Mouse (Mus musculus) cerebellum, adult 11-12 months (tissue): Measurements from ENCODE around the gene Olfr1033.
"Not testable (repeated sequence)": the region's sequence is repeated elsewhere in the genome, so short reads cannot be mapped to it uniquely, and the experiment has no call there.

ENCODE experiments used
- DNase-seq: peaks from one replicate; pipeline ENCODE4 v3.0.0; 2022

The Olfr1033 gene

GRCm38 (mm10) chr2:86020406-86020805 is at the start of gene Olfr1033:
TSS of gene Olfr1033 (plus strand) at chr2:86020633.
- DNase-seq = not testable (repeated sequence)

DNA sequence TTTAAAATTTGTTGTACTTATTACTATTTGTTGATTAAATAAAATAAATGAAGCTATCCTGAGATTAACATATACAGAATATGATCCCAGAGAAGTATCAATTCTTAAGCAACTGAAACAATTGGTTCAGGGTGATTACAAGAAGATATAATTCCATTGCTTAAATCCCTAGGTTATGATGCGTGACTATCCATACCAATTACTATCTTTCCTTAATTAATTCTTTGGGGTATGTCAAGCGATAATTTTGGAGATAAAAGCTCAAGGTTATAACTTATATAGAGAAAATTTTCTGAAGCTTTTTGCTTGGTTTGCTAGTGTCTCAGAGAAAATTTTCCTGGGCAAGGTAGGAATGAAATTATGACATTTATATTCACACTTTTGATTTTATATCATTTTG is 46.8 kb upstream of the Olfr1033 start, which contains the start of gene Olfr1029:
Gene Olfr1029, plus strand, starts transcription at position 301 of the 400 bp plus-strand sequence.
- DNase-seq = no peak

DNA sequence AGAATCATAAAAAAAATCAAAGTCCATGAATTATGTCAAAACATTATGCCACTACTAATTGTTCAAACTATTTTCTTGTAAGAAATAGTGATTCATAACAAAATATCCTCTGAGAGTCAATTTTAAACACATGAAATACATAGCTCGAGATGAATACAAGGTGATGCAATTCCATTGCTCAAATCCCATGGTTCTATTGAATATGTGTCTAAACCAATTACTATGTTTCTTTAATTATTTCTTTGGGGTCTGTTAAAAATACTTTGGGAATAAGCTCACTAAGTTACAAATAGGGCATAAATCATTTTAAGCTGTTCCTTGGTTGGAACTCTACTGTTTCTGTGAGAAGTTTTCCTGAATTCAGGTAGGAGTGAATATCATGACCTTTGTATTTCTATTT is 41.5 kb upstream of the Olfr1033 start, which contains the start of gene Olfr1030:
Gene Olfr1030, plus strand, starts transcription at position 301 of the 400 bp plus-strand sequence.
- DNase-seq = no peak

DNA sequence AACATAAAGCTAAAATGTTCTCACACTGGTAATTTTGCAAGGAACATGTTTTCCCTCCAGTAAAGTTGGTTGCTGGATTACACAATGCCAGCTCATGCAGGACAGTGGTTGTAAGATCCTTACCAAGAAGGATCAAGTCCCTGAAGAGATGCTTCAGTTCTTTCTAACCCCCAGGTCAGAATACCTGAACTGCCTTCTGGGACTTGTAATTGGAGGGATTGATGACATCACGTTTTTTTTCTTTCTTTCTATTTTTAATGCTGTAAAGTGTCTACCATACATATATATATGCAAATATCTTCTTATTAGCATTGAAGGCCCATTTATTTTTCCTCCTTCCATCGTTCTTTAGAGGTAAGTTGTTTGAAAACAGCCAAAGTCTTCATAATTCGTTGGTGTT is 30.4 kb upstream of the Olfr1033 start, which contains the start of gene Olfr1031:
Gene Olfr1031, plus strand, starts transcription at position 301 of the 400 bp plus-strand sequence.
- no peak for DNase-seq

DNA sequence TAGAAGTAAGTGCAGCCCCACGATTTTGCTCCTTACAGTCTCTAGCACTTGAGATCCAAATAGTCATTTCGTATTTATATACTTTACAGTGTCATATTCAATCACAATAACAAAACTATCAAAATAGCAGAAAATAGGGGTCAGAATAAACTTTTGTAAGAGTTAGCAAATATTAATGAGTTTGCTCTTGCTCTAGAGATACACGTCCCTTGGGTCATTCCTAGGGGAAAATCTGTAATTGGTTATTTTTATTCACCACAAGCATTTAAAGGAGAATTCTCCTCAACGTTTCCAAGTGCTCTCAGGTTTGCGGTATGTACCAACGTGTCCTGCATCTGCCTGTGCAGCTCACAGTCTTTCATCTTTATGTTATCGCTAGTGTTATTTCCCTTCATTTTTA is 15.2 kb upstream of the Olfr1033 start, which contains the start of gene Olfr1032:
Gene Olfr1032, plus strand, starts transcription at position 301 of the 400 bp plus-strand sequence.
- no peak for DNase-seq

GRCm38 (mm10) chr2:86021518-86021917 is 1.1 kb downstream of the Olfr1033 start:
- DNase-seq = not testable (repeated sequence)

- DNase-seq = no peak
Measured at GRCm38 (mm10) chr2:86045561-86045960, 25.1 kb downstream of the Olfr1033 start, which contains the start of gene Olfr1034. TSS of gene Olfr1034 (plus strand) at chr2:86045861.

- not testable (repeated sequence) for DNase-seq
Measured at GRCm38 (mm10) chr2:86050777-86051176, 30.3 kb downstream of the Olfr1033 start.

GRCm38 (mm10) chr2:86063766-86064165 is 43.3 kb downstream of the Olfr1033 start:
- DNase-seq = not testable (repeated sequence)

GRCm38 (mm10) chr2:86070189-86070588 is 49.8 kb downstream of the Olfr1033 start:
- no peak for DNase-seq

- DNase-seq = not testable (repeated sequence)
Measured at GRCm38 (mm10) chr2:86073692-86074091, 53.3 kb downstream of the Olfr1033 start, which contains the start of gene Olfr1036. TSS of gene Olfr1036 (plus strand) at chr2:86073992.

DNA sequence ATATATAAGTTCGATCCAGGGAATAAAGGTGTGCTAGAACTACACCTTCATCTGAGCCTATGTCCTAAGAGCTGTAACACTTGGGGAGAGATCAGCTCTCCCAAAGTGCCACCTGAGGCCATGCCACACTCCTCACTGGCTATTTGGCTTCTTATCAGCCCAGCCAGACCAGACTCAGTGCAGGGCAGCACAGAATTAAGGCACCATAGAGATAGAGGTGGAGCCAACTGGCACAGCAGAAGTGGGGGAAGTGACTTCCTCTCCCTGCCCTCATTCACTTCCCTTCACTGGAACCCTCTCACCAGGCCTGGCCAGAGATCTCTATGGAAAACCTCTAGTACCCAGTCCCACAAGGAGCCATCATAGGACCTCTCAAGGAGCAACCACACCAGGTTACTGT is 60.0 kb downstream of the Olfr1033 start:
- not testable (repeated sequence) for DNase-seq

DNA sequence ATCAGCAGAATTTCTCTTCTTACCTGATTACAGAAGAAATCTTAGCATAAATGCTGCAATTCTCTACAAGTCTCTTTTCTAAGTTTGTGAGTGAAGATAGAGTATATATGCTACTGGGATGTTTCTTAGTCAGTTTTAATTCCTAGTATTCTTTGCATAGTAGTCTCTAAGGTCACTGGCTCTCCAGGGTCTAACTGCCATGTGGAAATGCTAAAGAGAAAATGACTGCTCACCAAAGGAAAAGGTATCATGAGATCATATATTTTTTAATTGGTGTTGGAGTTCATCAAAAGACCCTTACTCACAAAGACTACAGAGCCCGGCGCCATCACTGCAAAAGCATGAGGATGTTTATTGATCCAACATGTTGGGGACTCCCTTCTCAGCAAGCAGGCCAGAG is 66.9 kb downstream of the Olfr1033 start, which contains the start of gene Olfr1037:
Gene Olfr1037, minus strand, starts transcription at position 101 of the 400 bp plus-strand sequence.
- no peak for DNase-seq
